Mouse (Mus musculus): ENCODE measurements around the gene Ccdc88b. TPM values are rescaled to one million over a fixed set of nuclear protein-coding genes. Genes with fewer than 3 reads are reported as not detected.

Ccdc88b gene
- total RNA-seq, 4 experiments from 2014 or later, result 0.29 to 0.70 (median 0.46) TPM

- no peak for DNase-seq (ENCODE audit: low spot score in 2 of 2)
Observed at GRCm38 (mm10) chr19:6829870-6830555, 28.0 kb downstream of the Ccdc88b start.

- no peak for DNase-seq (ENCODE audit: low spot score in 2 of 2)
Observed at GRCm38 (mm10) chr19:6829069-6829468, 28.9 kb downstream of the Ccdc88b start.

- DNase-seq (ENCODE audit: low spot score in 2 of 2), result no peak
Observed at GRCm38 (mm10) chr19:6826601-6827000, 31.4 kb downstream of the Ccdc88b start.

- DNase-seq (ENCODE audit: low spot score in 2 of 2), result no peak
Observed at GRCm38 (mm10) chr19:6825384-6825783, 32.6 kb downstream of the Ccdc88b start.

- no peak for DNase-seq (ENCODE audit: low spot score in 2 of 2)
Observed at GRCm38 (mm10) chr19:6820538-6821195, 37.3 kb downstream of the Ccdc88b start.

GRCm38 (mm10) chr19:6819143-6819827, 38.7 kb downstream of the Ccdc88b start:
- no peak for DNase-seq (ENCODE audit: low spot score in 2 of 2)

GRCm38 (mm10) chr19:6814958-6815357, 43.1 kb downstream of the Ccdc88b start:
- DNase-seq (ENCODE audit: low spot score in 2 of 2), result no peak

GRCm38 (mm10) chr19:6814366-6814765, 43.6 kb downstream of the Ccdc88b start:
- no peak for DNase-seq (ENCODE audit: low spot score in 2 of 2)

Small RNA genes within 50 kb of the gene (microRNA-seq; reads per million reads assigned to microRNA genes)
- not detected for gene Mir5046

Other genes with a start within 250 kb of the Ccdc88b start
- gene Rps6ka4, start 17.6 kb downstream of the Ccdc88b start, total RNA-seq (2022), result 10 to 100 TPM in 3 of 4 experiments, 1 to 10 TPM in 1; 9.8 to 12.1 (median 10.5) TPM
- gene Trmt112, start 51.5 kb upstream of the Ccdc88b start, total RNA-seq (2022), result 10 to 100 TPM; 34.1 to 46.3 (median 39.7) TPM
- gene Prdx5, start 51.9 kb upstream of the Ccdc88b start, total RNA-seq (2022), result 100 to 1,000 TPM; 195 to 214 (median 202) TPM
- 100 to 1,000 TPM in 1 of 4 experiments, 10 to 100 TPM in 3; 82.8 to 114 (median 93.4) TPM for gene Esrra, start 63.6 kb upstream of the Ccdc88b start, total RNA-seq (2022)
- gene Catsperz, start 67.2 kb upstream of the Ccdc88b start, total RNA-seq (2022), result not detected
- not detected for gene Kcnk4, start 76.3 kb upstream of the Ccdc88b start, total RNA-seq (2022)
- 10 to 100 TPM in 2 of 4 experiments, 1 to 10 TPM in 2; 8.2 to 11.8 (median 10.6) TPM for gene Bad, start 83.7 kb upstream of the Ccdc88b start, total RNA-seq (2022)
- gene Gpr137, start 84.3 kb upstream of the Ccdc88b start, total RNA-seq (2022), result 10 to 100 TPM in 2 of 4 experiments, 1 to 10 TPM in 2; 9.1 to 10.9 (median 10.0) TPM
- 100 to 1,000 TPM; 144 to 194 (median 165) TPM for gene Ppp1r14b, start 116.8 kb upstream of the Ccdc88b start, total RNA-seq (2022)
- gene Plcb3, start 118.3 kb upstream of the Ccdc88b start, total RNA-seq (2022), result 10 to 100 TPM in 1 of 4 experiments, 1 to 10 TPM in 3; 7.0 to 10.9 (median 9.4) TPM
- gene Fkbp2, start 122.3 kb upstream of the Ccdc88b start, total RNA-seq (2022), result 10 to 100 TPM in 1 of 4 experiments, 1 to 10 TPM in 3; 4.2 to 10.4 (median 5.8) TPM
- gene Vegfb, start 129.4 kb upstream of the Ccdc88b start, total RNA-seq (2022), result 100 to 1,000 TPM; 167 to 187 (median 183) TPM
- gene Dnajc4, start 134.4 kb upstream of the Ccdc88b start, total RNA-seq (2022), result 10 to 100 TPM; 32.2 to 37.7 (median 36.4) TPM
- gene Nudt22, start 137.9 kb upstream of the Ccdc88b start, total RNA-seq (2022), result 10 to 100 TPM; 13.5 to 15.5 (median 15.0) TPM
- 10 to 100 TPM; 20.8 to 31.7 (median 23.7) TPM for gene Trpt1, start 137.9 kb upstream of the Ccdc88b start, total RNA-seq (2022)
- under 1 TPM; 0.41 to 0.94 (median 0.60) TPM for gene Fermt3, start 161.3 kb upstream of the Ccdc88b start, total RNA-seq (2022)
- gene Stip1, start 181.8 kb upstream of the Ccdc88b start, total RNA-seq (2022), result 10 to 100 TPM; 77.9 to 86.5 (median 81.8) TPM
- gene Macrod1, start 198.6 kb upstream of the Ccdc88b start, total RNA-seq (2022), result 100 to 1,000 TPM; 279 to 336 (median 292) TPM
- 1 to 10 TPM in 3 of 4 experiments, under 1 TPM in 1; 0.83 to 2.9 (median 1.7) TPM for gene Flrt1, start 247.5 kb upstream of the Ccdc88b start, total RNA-seq (2022)

Data from gastrocnemius, adult 8-10 months (tissue).